Mouse (Mus musculus): ENCODE data around the gene Ppard. TPM values are rescaled to one million over a fixed set of nuclear protein-coding genes. Genes with fewer than 3 reads are reported as not detected.

Gene Ppard
- total and polyA plus RNA-seq, 2 experiments from 2014 or later: 1.4 to 23.1 TPM

DNA sequence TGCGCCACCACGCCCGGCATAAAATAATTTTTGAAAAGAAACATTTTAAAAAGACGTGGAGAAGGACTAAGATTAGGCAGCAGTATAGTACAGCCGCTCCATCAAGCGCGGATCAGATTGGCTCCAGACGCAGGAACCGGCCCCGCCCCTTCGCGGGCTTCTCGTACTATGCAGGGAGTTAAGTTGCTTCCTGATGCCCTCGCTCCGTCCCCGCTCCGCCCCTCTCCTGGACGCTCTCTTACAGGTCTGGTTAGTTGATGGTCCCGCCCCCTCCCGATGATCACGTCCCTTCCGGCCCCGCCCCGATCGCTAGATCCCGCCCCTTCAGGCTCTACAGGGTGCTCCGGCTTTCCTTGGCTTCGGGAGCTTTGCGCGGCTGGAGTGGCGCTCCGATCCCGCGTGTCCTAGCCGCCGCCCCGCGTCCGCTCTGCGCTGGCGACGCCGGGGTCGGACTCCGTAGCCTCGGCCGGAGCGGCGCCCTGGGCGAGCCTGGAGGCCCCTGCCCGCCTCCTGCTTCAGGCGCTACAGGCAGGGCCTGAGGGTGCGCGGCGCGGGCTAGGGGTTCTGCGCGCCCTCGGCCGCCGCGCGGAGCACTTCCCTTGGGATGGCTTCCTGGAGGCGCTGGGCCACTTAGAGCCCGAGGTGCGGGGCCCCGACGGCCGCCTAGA, 80.8 kb downstream of the Ppard start, which contains the start of gene Fance:
Gene Fance, plus strand, starts transcription at position 308 of the 668 bp plus-strand sequence.
- peak within 1 kb of the TSS; percentile 90 for H3K4me3 ChIP-seq (ENCODE audit: low read depth, low read length)
- H3K9ac ChIP-seq (replicated peaks; ENCODE audit: low read depth, low read length): peak within 1 kb of the TSS; percentile 89
- peak within 1 kb of the TSS; percentile 95 for H3K27ac ChIP-seq (ENCODE audit: low read depth)
- peaks cover 9% of the 10 kb centered on the region; the same call in 1 of the 2 replicates for H3K4me1 ChIP-seq (ENCODE audit: control insufficient read depth, insufficient read depth)
- no peaks in the 10 kb centered on the region for H3K27me3 ChIP-seq (ENCODE audit: control insufficient read depth, insufficient read depth, low read length)
- H3K4me2 ChIP-seq (ENCODE audit: low read depth, low read length): peak within 1 kb of the TSS; percentile 95
- H3K36me3 ChIP-seq (replicated peaks; ENCODE audit: control insufficient read depth, insufficient read depth, low read length): peaks cover 18% of the 10 kb centered on the region
- DNase-seq (ENCODE audit: low spot score) (peak; percentile 99), ATAC-seq (ENCODE audit: insufficient read depth, low read depth) (peak; percentile 97)
- no peaks in the 10 kb centered on the region for H3K9me3 ChIP-seq (replicated peaks; ENCODE audit: control insufficient read depth, low read length)
- WGBS: under 1% methylated on average over 69 of the region's 69 CpGs
- TF ChIP-seq EP300 (IDR thresholded peaks at IDR 0.05; ENCODE audit: low read depth): 0 out of 2 replicates have a peak, but pooled peaks have one; percentile 15
- TF ChIP-seq CTCF (IDR thresholded peaks at IDR 0.05; ENCODE audit: low read depth): no peak

DNA sequence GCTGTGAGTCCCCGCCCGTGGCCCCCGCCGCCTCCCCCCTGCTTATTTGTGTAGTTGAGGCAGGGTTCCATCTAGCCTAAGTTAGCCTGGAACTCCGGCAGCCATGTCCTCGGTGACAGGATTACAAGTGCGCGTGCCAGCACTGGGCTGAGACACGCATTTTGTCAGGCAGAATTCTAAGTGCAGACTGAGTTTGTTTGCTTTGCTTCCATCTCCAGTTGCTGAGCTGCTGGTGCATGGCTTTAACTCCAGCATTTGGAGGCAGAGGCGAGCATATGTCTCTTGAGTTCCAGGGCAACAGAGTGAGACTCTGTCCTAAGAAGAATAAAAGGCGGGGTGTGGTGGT, 81.4 kb downstream of the Ppard start:
- Histone ChIP-seq H3K4me1 (ENCODE audit: control insufficient read depth, insufficient read depth) (peaks cover 6% of the 10 kb centered on the region; the same call in 1 of the 2 replicates), H3K4me2 (ENCODE audit: low read depth, low read length) (peak overlapping the region; percentile 95), H3K36me3 (replicated peaks; ENCODE audit: control insufficient read depth, insufficient read depth, low read length) (peaks cover 23% of the 10 kb centered on the region), H3K4me3 (ENCODE audit: low read depth, low read length) (peak overlapping the region; percentile 90), H3K27ac (ENCODE audit: low read depth) (peak overlapping the region; percentile 95), H3K9me3 (replicated peaks; ENCODE audit: control insufficient read depth, low read length) (no peaks in the 10 kb centered on the region), H3K9ac (replicated peaks; ENCODE audit: low read depth, low read length) (peak overlapping the region; percentile 89), H3K27me3 (ENCODE audit: control insufficient read depth, insufficient read depth, low read length) (no peaks in the 10 kb centered on the region)
- TF ChIP-seq CTCF (IDR thresholded peaks at IDR 0.05; ENCODE audit: low read depth) (no peak), EP300 (IDR thresholded peaks at IDR 0.05; ENCODE audit: low read depth) (no peak)
- ATAC-seq (ENCODE audit: insufficient read depth, low read depth) (peak; percentile 22), DNase-seq (ENCODE audit: low spot score) (peak; percentile 36)
- 1% methylated on average over 11 of the region's 11 CpGs for WGBS

DNA sequence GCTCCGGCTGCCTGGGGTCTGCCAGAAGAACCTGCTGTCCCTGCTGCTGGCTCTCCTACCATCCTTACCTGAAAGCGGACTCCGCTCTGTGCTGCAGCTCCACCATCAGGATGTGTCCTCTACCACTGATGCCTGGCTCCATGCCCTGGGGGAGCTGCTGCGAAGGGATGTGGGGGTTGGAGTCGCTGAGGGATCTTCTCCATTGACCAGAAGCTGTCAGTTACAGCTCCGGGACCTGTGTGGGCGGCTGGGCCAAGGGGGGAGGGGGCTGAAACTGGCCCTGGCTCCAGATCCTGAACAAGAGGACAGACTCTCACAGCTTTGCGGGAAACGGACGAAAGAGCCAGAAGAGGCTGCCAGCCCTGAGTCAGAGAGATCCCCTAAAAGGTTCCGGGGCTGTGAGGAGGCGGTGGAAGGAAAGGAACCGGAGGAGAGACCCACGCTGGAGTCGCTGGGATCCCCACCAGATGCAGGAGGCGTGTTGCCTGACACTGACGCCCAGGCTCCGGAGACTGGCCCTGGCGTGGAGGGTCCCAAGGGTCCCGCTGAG, 83.2 kb downstream of the Ppard start:
- 79% methylated on average over 20 of the region's 20 CpGs for WGBS
- Histone ChIP-seq H3K4me3 (ENCODE audit: low read depth, low read length) (no peak overlapping the region), H3K9me3 (replicated peaks; ENCODE audit: control insufficient read depth, low read length) (no peaks in the 10 kb centered on the region), H3K4me2 (ENCODE audit: low read depth, low read length) (no peak overlapping the region), H3K36me3 (replicated peaks; ENCODE audit: control insufficient read depth, insufficient read depth, low read length) (peaks cover 36% of the 10 kb centered on the region), H3K4me1 (ENCODE audit: control insufficient read depth, insufficient read depth) (peaks cover 6% of the 10 kb centered on the region; the same call in 1 of the 2 replicates), H3K9ac (replicated peaks; ENCODE audit: low read depth, low read length) (no peak overlapping the region), H3K27me3 (ENCODE audit: control insufficient read depth, insufficient read depth, low read length) (no peaks in the 10 kb centered on the region), H3K27ac (ENCODE audit: low read depth) (no peak overlapping the region)
- no peak for TF ChIP-seq EP300 (IDR thresholded peaks at IDR 0.05; ENCODE audit: low read depth)
- no peak for TF ChIP-seq CTCF (IDR thresholded peaks at IDR 0.05; ENCODE audit: low read depth)
- DNase-seq (ENCODE audit: low spot score) (no peak), ATAC-seq (ENCODE audit: insufficient read depth, low read depth) (no peak)

DNA sequence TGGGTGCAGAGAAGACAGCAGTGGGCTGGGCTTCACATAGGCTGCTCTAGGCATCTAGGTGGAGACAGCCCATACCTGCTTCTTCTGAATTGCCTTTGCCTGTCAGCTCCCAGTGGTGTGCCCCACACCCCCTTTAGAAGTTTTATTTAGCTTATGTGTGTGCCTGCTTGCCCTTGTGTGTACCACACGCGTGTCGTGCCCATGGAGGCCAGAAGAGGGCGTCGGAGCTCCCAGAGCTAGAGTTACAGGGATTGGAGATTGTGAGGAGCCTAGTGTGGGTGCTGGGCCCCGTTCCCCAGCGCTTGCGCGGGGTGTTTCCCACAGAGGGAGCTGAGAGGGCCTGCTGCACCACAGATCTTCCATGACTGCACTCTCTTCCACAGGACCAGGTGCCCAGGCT, 84.0 kb downstream of the Ppard start:
- WGBS: 91% methylated on average over 9 of the region's 9 CpGs
- H3K4me3 ChIP-seq (ENCODE audit: low read depth, low read length): no peak overlapping the region
- H3K4me2 ChIP-seq (ENCODE audit: low read depth, low read length): no peak overlapping the region
- H3K27me3 ChIP-seq (ENCODE audit: control insufficient read depth, insufficient read depth, low read length): no peaks in the 10 kb centered on the region
- peaks cover 43% of the 10 kb centered on the region for H3K36me3 ChIP-seq (replicated peaks; ENCODE audit: control insufficient read depth, insufficient read depth, low read length)
- H3K9ac ChIP-seq (replicated peaks; ENCODE audit: low read depth, low read length): no peak overlapping the region
- no peaks in the 10 kb centered on the region for H3K9me3 ChIP-seq (replicated peaks; ENCODE audit: control insufficient read depth, low read length)
- peaks cover 6% of the 10 kb centered on the region; the same call in 1 of the 2 replicates for H3K4me1 ChIP-seq (ENCODE audit: control insufficient read depth, insufficient read depth)
- TF ChIP-seq CTCF (IDR thresholded peaks at IDR 0.05; ENCODE audit: low read depth) (no peak), EP300 (IDR thresholded peaks at IDR 0.05; ENCODE audit: low read depth) (no peak)
- DNase-seq (ENCODE audit: low spot score): no peak
- ATAC-seq (ENCODE audit: insufficient read depth, low read depth): no peak
- H3K27ac ChIP-seq (ENCODE audit: low read depth): no peak overlapping the region

DNA sequence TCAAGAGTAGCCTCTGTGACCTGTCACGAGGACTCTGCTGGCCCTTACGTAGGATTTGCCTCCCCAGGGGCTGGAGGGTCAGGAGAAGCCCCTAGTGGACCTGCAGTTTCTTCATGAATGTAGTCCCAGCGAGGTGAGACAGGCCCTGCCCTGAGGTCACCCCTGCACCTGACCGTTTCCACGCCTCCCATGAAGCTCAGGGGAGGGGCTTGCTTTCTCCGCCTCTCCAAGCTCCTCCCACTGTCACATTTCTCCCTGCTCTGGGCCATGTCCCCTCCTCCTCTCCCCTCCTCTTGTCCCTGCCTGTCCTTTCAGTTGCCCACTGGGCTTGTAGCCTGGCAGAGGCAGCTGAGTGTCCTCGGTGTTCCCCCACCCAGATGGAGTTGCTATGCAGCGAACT, 84.6 kb downstream of the Ppard start:
- DNase-seq (ENCODE audit: low spot score): no peak
- TF ChIP-seq CTCF (IDR thresholded peaks at IDR 0.05; ENCODE audit: low read depth) (no peak), EP300 (IDR thresholded peaks at IDR 0.05; ENCODE audit: low read depth) (no peak)
- H3K27ac ChIP-seq (ENCODE audit: low read depth): no peak overlapping the region
- no peak for ATAC-seq (ENCODE audit: insufficient read depth, low read depth)
- H3K9me3 ChIP-seq (replicated peaks; ENCODE audit: control insufficient read depth, low read length): no peaks in the 10 kb centered on the region
- H3K4me3 ChIP-seq (ENCODE audit: low read depth, low read length): no peak overlapping the region
- WGBS: 81% methylated on average over 8 of the region's 8 CpGs
- no peak overlapping the region for H3K4me2 ChIP-seq (ENCODE audit: low read depth, low read length)
- no peak overlapping the region for H3K9ac ChIP-seq (replicated peaks; ENCODE audit: low read depth, low read length)
- H3K36me3 ChIP-seq (replicated peaks; ENCODE audit: control insufficient read depth, insufficient read depth, low read length): peaks cover 50% of the 10 kb centered on the region
- H3K4me1 ChIP-seq (ENCODE audit: control insufficient read depth, insufficient read depth): peaks cover 6% of the 10 kb centered on the region; the same call in 1 of the 2 replicates
- H3K27me3 ChIP-seq (ENCODE audit: control insufficient read depth, insufficient read depth, low read length): no peaks in the 10 kb centered on the region
